Mouse (Mus musculus) cerebellum, adult 18-20 months (tissue): Measurements from ENCODE around the gene Rcn2.

ENCODE experiments used
- DNase-seq, 2 experiments: peaks; one replicate each; pipeline ENCODE4 v3.0.0; 2021

The Rcn2 gene

DNA sequence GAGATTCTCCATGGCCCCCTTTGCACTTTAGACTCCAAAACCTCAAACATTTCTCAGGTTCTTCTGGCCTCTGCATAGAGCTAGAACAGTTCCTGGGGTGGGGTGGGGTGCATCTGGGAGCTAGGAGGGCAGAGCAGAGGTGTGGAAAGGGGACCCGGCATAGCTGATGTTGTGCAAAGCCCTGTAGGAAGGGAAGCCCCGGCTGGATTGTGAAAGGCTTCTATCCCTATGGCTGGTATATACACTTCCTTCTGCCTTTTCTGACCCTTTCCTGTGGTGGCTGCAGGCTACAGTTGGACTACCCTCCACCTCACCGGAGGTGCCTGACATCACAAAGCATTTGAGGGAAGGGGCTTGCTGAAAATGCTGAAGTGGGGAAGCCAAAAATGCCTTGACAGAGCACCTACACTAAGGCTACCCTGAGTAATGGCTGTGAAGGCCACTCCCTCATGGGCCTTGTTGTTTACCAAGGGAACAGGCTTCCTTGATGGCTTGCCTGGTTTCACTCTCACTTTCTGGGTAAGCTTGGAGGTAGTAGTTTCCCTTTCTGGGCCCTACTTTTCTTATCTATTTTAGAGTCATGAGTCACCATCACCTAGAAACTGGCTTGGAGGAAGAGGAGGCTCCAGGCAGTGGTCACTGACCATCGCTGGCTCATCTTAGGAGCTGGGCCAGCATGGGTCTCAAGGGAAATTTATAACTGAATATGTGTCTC lies 56.1 kb downstream of the Rcn2 start:
- DNase-seq: no peak

- no peak for DNase-seq
Observed at GRCm38 (mm10) chr9:56100041-56100522, 58.4 kb downstream of the Rcn2 start.

DNA sequence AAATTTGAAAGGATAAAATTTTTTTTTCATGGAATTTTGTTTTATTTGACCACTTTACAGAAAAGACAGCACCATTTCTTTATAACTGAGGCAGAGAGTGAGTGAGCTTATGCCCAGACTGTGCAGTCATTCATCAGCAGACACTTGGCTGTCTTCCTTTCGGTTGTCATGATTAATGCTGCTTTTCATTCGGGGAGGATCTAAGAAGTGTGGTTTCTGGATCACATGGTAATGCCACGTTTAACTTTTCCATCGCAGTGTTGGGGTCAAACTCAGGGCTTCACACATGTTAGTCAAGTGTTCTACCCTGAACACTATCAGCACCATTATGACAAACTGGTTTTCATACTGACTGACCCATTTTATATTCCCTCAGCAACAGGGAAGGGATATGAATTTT lies 59.4 kb downstream of the Rcn2 start:
- DNase-seq: no peak

- DNase-seq: no peak
Observed at GRCm38 (mm10) chr9:56104921-56105320, 63.3 kb downstream of the Rcn2 start.

DNA sequence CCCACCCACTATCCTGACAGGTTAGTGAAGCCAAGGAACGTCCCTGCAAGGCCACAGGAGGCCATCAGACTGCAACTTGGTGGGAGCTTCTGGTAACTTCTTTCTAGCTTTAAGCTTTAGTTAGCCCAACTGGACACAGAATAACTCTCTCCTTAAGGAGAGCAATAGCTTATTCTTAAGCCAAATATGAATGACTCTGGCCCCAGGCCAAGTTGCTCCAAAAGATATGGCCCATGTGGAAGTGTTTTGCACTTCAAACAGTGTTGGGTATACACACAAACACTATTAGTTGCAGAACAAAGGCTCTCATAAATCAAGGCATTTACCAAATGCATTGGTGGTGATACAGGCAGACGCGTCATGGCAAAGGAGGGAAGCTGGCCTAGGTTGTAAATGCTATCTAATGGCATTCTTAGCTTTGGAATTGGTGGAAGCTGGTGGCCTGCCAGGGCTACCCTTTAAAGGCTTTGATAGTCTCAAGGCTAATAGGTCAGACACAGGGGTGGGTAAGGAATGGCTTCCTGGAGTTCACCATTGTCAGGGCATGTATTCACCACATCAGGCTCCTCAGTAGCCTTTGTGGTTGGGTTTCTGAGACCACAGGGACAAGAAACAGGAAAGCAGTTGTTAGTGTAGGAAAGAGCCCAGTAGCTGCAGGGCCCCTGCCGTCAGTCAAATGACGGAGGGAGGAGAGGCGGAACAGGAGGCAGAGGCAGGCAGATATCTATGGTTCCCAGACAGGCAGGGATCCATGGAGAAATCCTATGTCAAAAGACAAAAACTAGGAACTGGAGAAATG lies 64.8 kb downstream of the Rcn2 start:
- no peak for DNase-seq

- no peak for DNase-seq
Observed at GRCm38 (mm10) chr9:56107527-56107926, 65.9 kb downstream of the Rcn2 start.

DNA sequence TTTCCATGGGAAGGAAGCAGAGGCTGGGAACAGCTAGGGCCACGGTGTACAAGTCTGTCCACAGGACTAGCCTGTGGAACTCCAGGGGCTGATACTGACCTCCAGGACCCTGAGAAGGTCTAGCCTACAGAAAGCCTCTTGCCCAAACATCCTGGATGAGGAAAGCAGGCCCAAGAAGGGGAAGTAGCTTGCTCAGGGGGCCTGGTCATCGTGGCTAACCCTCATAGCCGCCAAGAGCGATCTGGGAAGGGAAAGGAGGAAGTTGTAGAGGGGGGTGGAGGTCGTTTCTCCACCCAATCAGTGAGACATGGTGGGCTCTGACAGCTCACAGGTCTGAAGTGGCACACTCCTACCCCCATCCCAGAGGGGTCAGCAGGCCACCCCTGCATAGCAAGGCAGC lies 66.5 kb downstream of the Rcn2 start:
- no peak for DNase-seq
